ENCODE assay signal across 8 mouse cellular contexts in the genomic region with DNA sequence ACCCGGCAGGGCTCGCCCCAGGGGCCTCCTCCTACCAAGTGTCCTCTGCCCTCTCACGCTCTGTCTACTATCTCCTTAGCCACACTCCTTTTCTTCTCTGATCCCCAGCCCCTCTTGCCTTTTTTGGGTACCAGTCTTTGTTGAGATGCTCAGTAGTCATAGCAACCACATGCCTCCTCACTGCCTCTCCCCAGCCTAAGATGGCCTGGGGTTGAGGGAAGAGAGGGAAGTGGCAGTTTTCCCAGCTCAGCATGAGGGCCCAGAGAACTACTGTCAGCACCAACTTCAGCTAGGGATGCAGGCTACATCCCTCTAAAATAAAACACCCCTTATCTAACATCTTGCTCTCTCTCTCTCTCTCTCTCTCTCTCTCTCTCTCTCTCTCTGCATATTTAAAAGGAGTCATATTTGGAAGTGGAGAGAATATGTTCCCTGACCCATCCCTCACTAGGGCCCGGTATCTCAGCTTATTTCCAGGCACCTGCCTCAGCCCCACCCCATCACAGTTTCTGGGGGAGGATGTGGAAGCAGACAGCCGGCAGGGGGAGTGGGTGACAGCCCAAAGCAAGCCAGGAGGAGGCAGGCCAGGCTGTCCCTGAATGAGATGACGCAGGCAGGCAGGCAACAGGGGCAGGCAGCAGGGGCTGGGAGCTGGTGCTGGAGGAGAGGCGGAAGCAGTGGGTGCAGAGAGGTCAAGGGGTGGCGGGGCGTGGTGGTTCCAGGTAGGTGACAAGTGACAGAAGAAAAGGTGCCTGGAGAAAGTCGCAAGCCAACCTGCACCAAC. TPM values are rescaled to one million over a fixed set of nuclear protein-coding genes. Genes with fewer than 3 reads are reported as not detected.
DNase-seq lines count a peak whose midpoint lies in the region; ATAC-seq lines count a peak whose summit lies in the region.

No protein-coding gene starts in this region.

- peaks cover 43% of the 10 kb centered on the region for H3K36me3 ChIP-seq in neural tube, embryonic 12.5 days
- H3K36me3 ChIP-seq in forebrain, embryonic 16.5 days (ENCODE audit: control insufficient read depth, insufficient read depth): peaks cover 15% of the 10 kb centered on the region
- peaks cover 39% of the 10 kb centered on the region for H3K36me3 ChIP-seq in midbrain, embryonic 12.5 days

- peak overlapping the region; percentile 6; the same call in 1 of the 2 replicates for H3K9ac ChIP-seq in neural tube, embryonic 12.5 days
- peak overlapping the region; percentile 52 for H3K9ac ChIP-seq in forebrain, embryonic 16.5 days (replicated peaks; ENCODE audit: low read depth, low read length)
- peak overlapping the region; percentile 41 for H3K9ac ChIP-seq in midbrain, embryonic 12.5 days (replicated peaks)

- ATAC-seq in neural tube, embryonic 12.5 days (ENCODE audit: low FRiP score, low read depth): no peak
- ATAC-seq in forebrain, embryonic 16.5 days: peak; percentile 32; the same call in 1 of the 2 replicates
- ATAC-seq in midbrain, embryonic 12.5 days (ENCODE audit: low FRiP score, low read depth): no peak

- H3K27me3 ChIP-seq in neural tube, embryonic 12.5 days (replicated peaks): no peaks in the 10 kb centered on the region
- no peaks in the 10 kb centered on the region for H3K27me3 ChIP-seq in forebrain, embryonic 16.5 days (replicated peaks; ENCODE audit: control insufficient read depth, insufficient read depth, low read length)
- peaks cover 8% of the 10 kb centered on the region; the same call in 1 of the 2 replicates for H3K27me3 ChIP-seq in midbrain, embryonic 12.5 days

- intact Hi-C loops in heart, postnatal 10 days (cut with DNase I): no loop called here

- no peaks in the 10 kb centered on the region for H3K9me3 ChIP-seq in neural tube, embryonic 12.5 days
- no peaks in the 10 kb centered on the region for H3K9me3 ChIP-seq in forebrain, embryonic 16.5 days (ENCODE audit: control insufficient read depth, low read length)
- H3K9me3 ChIP-seq in midbrain, embryonic 12.5 days: no peaks in the 10 kb centered on the region

- WGBS in neural tube, embryonic 12.5 days: 34% methylated on average over 10 of the region's 10 CpGs
- 22% methylated on average over 10 of the region's 10 CpGs for WGBS in forebrain, embryonic 16.5 days
- 21% methylated on average over 10 of the region's 10 CpGs for WGBS in midbrain, embryonic 12.5 days

- no peak overlapping the region for H3K4me3 ChIP-seq in neural tube, embryonic 12.5 days
- H3K4me3 ChIP-seq in forebrain, embryonic 16.5 days (replicated peaks; ENCODE audit: low read length): no peak overlapping the region
- H3K4me3 ChIP-seq in midbrain, embryonic 12.5 days: peak overlapping the region; percentile 75; the same call in 1 of the 2 replicates

- H3K4me1 ChIP-seq in neural tube, embryonic 12.5 days: peaks cover 46% of the 10 kb centered on the region
- H3K4me1 ChIP-seq in forebrain, embryonic 16.5 days (replicated peaks; ENCODE audit: control insufficient read depth, insufficient read depth, low read length): peaks cover 39% of the 10 kb centered on the region
- H3K4me1 ChIP-seq in midbrain, embryonic 12.5 days: peaks cover 44% of the 10 kb centered on the region

- H3K27ac ChIP-seq in neural tube, embryonic 12.5 days: no peak overlapping the region
- peak overlapping the region; percentile 85 for H3K27ac ChIP-seq in forebrain, embryonic 16.5 days (ENCODE audit: low read length)
- peak overlapping the region; percentile 80 for H3K27ac ChIP-seq in midbrain, embryonic 12.5 days (replicated peaks)

- no peak for DNase-seq in neural tube, embryonic 10.5 days (ENCODE audit: extremely low spot score, low spot score)
- peak; percentile 36 for DNase-seq in adrenal gland, postnatal 25 days
- DNase-seq in layer of hippocampus, adult 8-10 months (ENCODE audit: low spot score in 2 of 2): peak; percentile 73 to 80
- peak; percentile 64 to 74 for DNase-seq in thymus, adult 18-20 months
- DNase-seq in heart, postnatal 10 days: no peak

- H3K4me2 ChIP-seq in neural tube, embryonic 12.5 days (replicated peaks): peak overlapping the region; percentile 82
- H3K4me2 ChIP-seq in forebrain, embryonic 16.5 days (ENCODE audit: low read length): peak overlapping the region; percentile 47
- peak overlapping the region; percentile 77 for H3K4me2 ChIP-seq in midbrain, embryonic 12.5 days (replicated peaks)

RNA-seq across cellular contexts. Expression of a gene that starts 3.8 kb away (rescaled TPM):
- 38.2 and 40.9 TPM in 2 replicates for polyA plus RNA-seq in neural tube, embryonic 12.5 days (2016; fragmentation: Nextera tagmentation; extraction: Ambion mirVana)
- total RNA-seq in adrenal gland, postnatal 25 days (2021): 7.4 and 10.4 TPM in 2 replicates
- 39.0 and 52.1 TPM in 2 replicates for polyA plus RNA-seq in forebrain, embryonic 16.5 days (2015; fragmentation: Nextera tagmentation; extraction: Ambion mirVana)
- 100 to 1,000 TPM; 123 to 145 (median 134) TPM for total RNA-seq in layer of hippocampus, adult 8-10 months (2022)
- 34.3 and 35.2 TPM in 2 replicates for polyA plus RNA-seq in midbrain, embryonic 12.5 days (2016; fragmentation: Nextera tagmentation; extraction: Ambion mirVana)
- total RNA-seq in heart, postnatal 10 days (2021): 1 to 10 TPM; 7.4 to 8.0 TPM

RNA-seq across cellular contexts. Expression of a gene that starts 7.5 kb away (rescaled TPM):
- polyA plus RNA-seq in neural tube, embryonic 12.5 days (2016; fragmentation: Nextera tagmentation; extraction: Ambion mirVana): 709 and 737 TPM in 2 replicates
- total RNA-seq in adrenal gland, postnatal 25 days (2021): 1,136 and 1,344 TPM in 2 replicates
- polyA plus RNA-seq in forebrain, embryonic 16.5 days (2015; fragmentation: Nextera tagmentation; extraction: Ambion mirVana): 652 and 659 TPM in 2 replicates
- total RNA-seq in layer of hippocampus, adult 8-10 months (2022): 100 to 1,000 TPM; 520 to 711 (median 600) TPM
- 741 and 746 TPM in 2 replicates for polyA plus RNA-seq in midbrain, embryonic 12.5 days (2016; fragmentation: Nextera tagmentation; extraction: Ambion mirVana)
- total RNA-seq in heart, postnatal 10 days (2021): 100 to 1,000 TPM; 713 to 718 TPM

RNA-seq across cellular contexts. Expression of a gene that starts 23.1 kb away (rescaled TPM):
- polyA plus RNA-seq in neural tube, embryonic 12.5 days (2016; fragmentation: Nextera tagmentation; extraction: Ambion mirVana): 6.8 and 8.6 TPM in 2 replicates
- total RNA-seq in adrenal gland, postnatal 25 days (2021): 0.79 TPM in 1 of 2 replicates, not detected in the other
- polyA plus RNA-seq in forebrain, embryonic 16.5 days (2015; fragmentation: Nextera tagmentation; extraction: Ambion mirVana): 4.6 and 6.4 TPM in 2 replicates
- 1 to 10 TPM in 3 of 4 experiments, under 1 TPM in 1; 0.59 to 1.5 (median 1.3) TPM for total RNA-seq in layer of hippocampus, adult 8-10 months (2022)
- polyA plus RNA-seq in midbrain, embryonic 12.5 days (2016; fragmentation: Nextera tagmentation; extraction: Ambion mirVana): 6.3 and 7.4 TPM in 2 replicates
- 1 to 10 TPM; 1.6 to 1.7 TPM for total RNA-seq in heart, postnatal 10 days (2021)

RNA-seq across cellular contexts. Expression of a gene that starts 32.8 kb away (rescaled TPM):
- polyA plus RNA-seq in neural tube, embryonic 12.5 days (2016; fragmentation: Nextera tagmentation; extraction: Ambion mirVana): 0.24 and 0.68 TPM in 2 replicates
- 13.4 and 20.9 TPM in 2 replicates for total RNA-seq in adrenal gland, postnatal 25 days (2021)
- 0.72 and 0.96 TPM in 2 replicates for polyA plus RNA-seq in forebrain, embryonic 16.5 days (2015; fragmentation: Nextera tagmentation; extraction: Ambion mirVana)
- total RNA-seq in layer of hippocampus, adult 8-10 months (2022): 10 to 100 TPM; 18.0 to 21.1 (median 19.8) TPM
- polyA plus RNA-seq in midbrain, embryonic 12.5 days (2016; fragmentation: Nextera tagmentation; extraction: Ambion mirVana): 0.34 and 0.48 TPM in 2 replicates
- total RNA-seq in heart, postnatal 10 days (2021): 1 to 10 TPM; 4.8 to 6.9 TPM

RNA-seq across cellular contexts. Expression of a gene that starts 34.2 kb away (rescaled TPM):
- polyA plus RNA-seq in neural tube, embryonic 12.5 days (2016; fragmentation: Nextera tagmentation; extraction: Ambion mirVana): 10.2 and 11.2 TPM in 2 replicates
- total RNA-seq in adrenal gland, postnatal 25 days (2021): 1.9 and 2.2 TPM in 2 replicates
- 3.4 and 5.4 TPM in 2 replicates for polyA plus RNA-seq in forebrain, embryonic 16.5 days (2015; fragmentation: Nextera tagmentation; extraction: Ambion mirVana)
- 10 to 100 TPM; 47.7 to 56.4 (median 52.4) TPM for total RNA-seq in layer of hippocampus, adult 8-10 months (2022)
- 0.62 and 0.73 TPM in 2 replicates for polyA plus RNA-seq in midbrain, embryonic 12.5 days (2016; fragmentation: Nextera tagmentation; extraction: Ambion mirVana)
- under 1 TPM; 0.31 to 0.42 TPM for total RNA-seq in heart, postnatal 10 days (2021)

Comparison
In these comparisons a context has a peak if more than half of its experiments do, and no peak if none do; other contexts are left out.
1. DNase-seq: peak in adrenal gland, postnatal 25 days (single experiment), layer of hippocampus, adult 8-10 months (2 of 2) and thymus, adult 18-20 months (2 of 2); none in neural tube, embryonic 10.5 days (single experiment) and heart, postnatal 10 days (0 of 2).
2. RNA of a gene that starts 3.8 kb away (total RNA-seq): 123 to 145 TPM in layer of hippocampus, adult 8-10 months; 7.4 to 10.4 TPM in adrenal gland, postnatal 25 days and 7.4 to 8.0 TPM in heart, postnatal 10 days; every median in the first group is over 10 times any median in the second.
3. Peak in every context shown above with its lines, with median percentiles within 50 percentile points of each other: H3K4me2 ChIP-seq and H3K9ac ChIP-seq.